12 mouse cellular contexts compared by ENCODE assay signal in the genomic region with DNA sequence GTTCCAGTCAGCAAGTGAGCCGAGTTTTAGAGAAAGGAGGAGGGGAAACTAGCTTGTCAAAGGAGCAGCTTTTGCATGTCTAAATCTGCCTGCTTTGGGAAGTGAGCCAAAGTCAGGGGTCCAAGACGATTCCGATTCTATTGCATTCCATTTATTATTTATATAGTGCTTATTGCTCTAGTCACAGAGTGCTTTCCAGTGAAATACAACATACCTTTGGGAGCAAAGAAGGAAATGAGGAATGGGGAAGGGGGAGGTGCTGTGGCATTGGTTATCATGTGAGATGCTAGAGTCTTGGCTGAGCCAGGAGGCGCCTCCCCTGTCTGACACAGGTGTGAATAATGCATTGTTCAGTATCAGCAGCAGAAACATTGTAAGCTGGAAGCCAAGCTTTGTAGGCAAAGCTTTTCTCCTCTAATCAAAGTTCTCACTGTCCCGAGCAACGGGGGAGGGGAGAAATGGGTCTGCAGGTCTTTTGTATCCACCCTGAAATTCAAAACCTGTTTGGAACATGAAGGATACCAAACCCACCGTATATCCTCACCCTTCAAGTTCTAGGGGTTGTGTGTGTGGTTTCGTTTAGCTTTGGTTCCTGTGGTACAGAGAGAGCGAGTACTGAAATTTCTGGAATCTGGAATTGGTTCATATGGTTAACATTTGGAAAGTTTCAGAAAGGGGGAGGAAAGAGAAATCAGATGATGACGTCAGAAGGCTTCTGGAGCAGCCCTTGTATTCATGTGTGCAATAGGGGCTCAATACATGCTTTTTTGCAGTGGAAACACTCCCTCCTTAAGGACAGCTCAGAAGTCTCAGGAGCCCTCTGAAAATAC. TPM values are rescaled to one million over a fixed set of nuclear protein-coding genes. Genes with fewer than 3 reads are reported as not detected.
DNase-seq lines count a peak whose midpoint lies in the region; ATAC-seq and TF ChIP-seq lines count a peak whose summit lies in the region.
"Had no signal": no experiment of that assay in that cellular context is flagged by ENCODE, and none has a peak within 500 bp of the region (broad histone marks: within the 10 kb centered on the region; RNA-seq: fewer than 3 reads in every experiment).

No protein-coding gene starts in this region.

- no peak for ATAC-seq in heart, embryonic 12.5 days (ENCODE audit: insufficient number of reproducible peaks, low FRiP score)
- peak; percentile 57 for ATAC-seq in midbrain, embryonic 13.5 days
- ATAC-seq in midbrain, embryonic 11.5 days (ENCODE audit: low FRiP score) = no peak
- peak; percentile 53 for ATAC-seq in intestine, embryonic 15.5 days
- ATAC-seq in stomach, postnatal 0 days (ENCODE audit: low FRiP score, low TSS enrichment) = no peak

- no peak for TF ChIP-seq CTCF in stomach, postnatal 0 days (IDR thresholded peaks at IDR 0.05; ENCODE audit: low read depth)

- TF ChIP-seq EP300 in stomach, postnatal 0 days (optimal IDR thresholded peaks at IDR 0.05) = no peak

- no peaks in the 10 kb centered on the region for H3K36me3 ChIP-seq in heart, embryonic 12.5 days
- H3K36me3 ChIP-seq in midbrain, embryonic 13.5 days = no peaks in the 10 kb centered on the region
- no peaks in the 10 kb centered on the region for H3K36me3 ChIP-seq in midbrain, embryonic 11.5 days (ENCODE audit: control insufficient read depth, insufficient read depth, low read length)
- no peaks in the 10 kb centered on the region for H3K36me3 ChIP-seq in intestine, embryonic 15.5 days
- H3K36me3 ChIP-seq in stomach, postnatal 0 days (ENCODE audit: control insufficient read depth, insufficient read depth, low read length) = no peaks in the 10 kb centered on the region

- no peak overlapping the region for H3K4me3 ChIP-seq in heart, embryonic 12.5 days
- no peak overlapping the region for H3K4me3 ChIP-seq in midbrain, embryonic 13.5 days (replicated peaks)
- no peak overlapping the region for H3K4me3 ChIP-seq in midbrain, embryonic 11.5 days (ENCODE audit: low read depth, low read length)
- no peak overlapping the region for H3K4me3 ChIP-seq in intestine, embryonic 15.5 days (replicated peaks)
- H3K4me3 ChIP-seq in stomach, postnatal 0 days (ENCODE audit: low read depth, low read length) = no peak overlapping the region
- H3K4me3 ChIP-seq: gastrocnemius, adult 2 months had no signal

- no peak overlapping the region for H3K9ac ChIP-seq in heart, embryonic 12.5 days
- H3K9ac ChIP-seq in midbrain, embryonic 13.5 days (replicated peaks) = no peak overlapping the region
- no peak overlapping the region for H3K9ac ChIP-seq in midbrain, embryonic 11.5 days (ENCODE audit: low read length)
- H3K9ac ChIP-seq in intestine, embryonic 15.5 days = no peak overlapping the region
- no peak overlapping the region for H3K9ac ChIP-seq in stomach, postnatal 0 days (ENCODE audit: low read length)
- H3K9ac ChIP-seq: liver, embryonic 14.5 days had no signal

- WGBS in heart, embryonic 12.5 days = 43% methylated on average over 10 of the region's 10 CpGs
- WGBS in midbrain, embryonic 13.5 days = 39% methylated on average over 10 of the region's 10 CpGs
- WGBS in midbrain, embryonic 11.5 days = 44% methylated on average over 10 of the region's 10 CpGs
- 27% methylated on average over 10 of the region's 10 CpGs for WGBS in intestine, embryonic 15.5 days
- WGBS in stomach, postnatal 0 days = 18% methylated on average over 10 of the region's 10 CpGs

- no peak for DNase-seq in heart, postnatal 14 days
- no peak for DNase-seq in midbrain, embryonic 11.5 days (ENCODE audit: low spot score, missing footprints)
- no peak for DNase-seq in stomach, postnatal 0 days (ENCODE audit: low spot score)
- DNase-seq in right cerebral cortex, adult 2 months (ENCODE audit: low spot score in 2 of 2) = no peak
- no peak for DNase-seq in c-Kit-positive CD71-positive TER-119-positive erythroid progenitor cells, embryonic 14.5 days (ENCODE audit: low spot score)
- DNase-seq: cerebellum, adult 11-12 months; gastrocnemius, adult 2 months; kidney, adult 9 months had no signal

- intact Hi-C loops in heart, postnatal 14 days (cut with DNase I) = no loop called here

- H3K4me2 ChIP-seq in heart, embryonic 12.5 days = peak overlapping the region; percentile 1; the same call in 1 of the 2 replicates
- H3K4me2 ChIP-seq in midbrain, embryonic 13.5 days (replicated peaks) = peak overlapping the region; percentile 17
- H3K4me2 ChIP-seq in midbrain, embryonic 11.5 days = no peak overlapping the region
- H3K4me2 ChIP-seq in intestine, embryonic 15.5 days (replicated peaks) = 0 out of 2 replicates have a peak overlapping the region, but pooled peaks have one; percentile 33
- peak overlapping the region; percentile 27 for H3K4me2 ChIP-seq in stomach, postnatal 0 days (replicated peaks; ENCODE audit: low read depth)

- H3K4me1 ChIP-seq in heart, embryonic 12.5 days (replicated peaks) = peaks cover 11% of the 10 kb centered on the region
- peaks cover 20% of the 10 kb centered on the region for H3K4me1 ChIP-seq in midbrain, embryonic 13.5 days (replicated peaks)
- peaks cover 4% of the 10 kb centered on the region; the same call in 1 of the 2 replicates for H3K4me1 ChIP-seq in midbrain, embryonic 11.5 days (ENCODE audit: control insufficient read depth, insufficient read depth, low read length)
- H3K4me1 ChIP-seq in intestine, embryonic 15.5 days (replicated peaks) = no peaks in the 10 kb centered on the region; the same call in 1 of the 2 replicates
- no peaks in the 10 kb centered on the region for H3K4me1 ChIP-seq in stomach, postnatal 0 days (replicated peaks; ENCODE audit: control insufficient read depth, insufficient read depth)

- no peaks in the 10 kb centered on the region for H3K9me3 ChIP-seq in heart, embryonic 12.5 days (replicated peaks)
- H3K9me3 ChIP-seq in midbrain, embryonic 13.5 days = no peaks in the 10 kb centered on the region
- no peaks in the 10 kb centered on the region for H3K9me3 ChIP-seq in midbrain, embryonic 11.5 days (ENCODE audit: control insufficient read depth, low read length)
- no peaks in the 10 kb centered on the region for H3K9me3 ChIP-seq in intestine, embryonic 15.5 days
- H3K9me3 ChIP-seq in stomach, postnatal 0 days (ENCODE audit: control insufficient read depth, low read length) = no peaks in the 10 kb centered on the region

- H3K27me3 ChIP-seq in heart, embryonic 12.5 days (replicated peaks) = no peaks in the 10 kb centered on the region
- no peaks in the 10 kb centered on the region for H3K27me3 ChIP-seq in midbrain, embryonic 13.5 days
- no peaks in the 10 kb centered on the region for H3K27me3 ChIP-seq in midbrain, embryonic 11.5 days (ENCODE audit: control insufficient read depth, insufficient read depth, low read length)
- H3K27me3 ChIP-seq in intestine, embryonic 15.5 days (replicated peaks) = no peaks in the 10 kb centered on the region
- no peaks in the 10 kb centered on the region for H3K27me3 ChIP-seq in stomach, postnatal 0 days (ENCODE audit: control insufficient read depth, insufficient read depth, low read length)

- no peak overlapping the region for H3K27ac ChIP-seq in heart, embryonic 12.5 days (ENCODE audit: poor library complexity, severe bottlenecking)
- no peak overlapping the region for H3K27ac ChIP-seq in midbrain, embryonic 13.5 days
- H3K27ac ChIP-seq in midbrain, embryonic 11.5 days (ENCODE audit: low read depth, low read length) = no peak overlapping the region
- H3K27ac ChIP-seq in intestine, embryonic 15.5 days = peak overlapping the region; percentile 36; the same call in 1 of the 2 replicates
- H3K27ac ChIP-seq in stomach, postnatal 0 days (replicated peaks) = no peak overlapping the region
- H3K27ac ChIP-seq: gastrocnemius, adult 2 months; liver, embryonic 14.5 days had no signal

RNA-seq across cellular contexts. Expression of a gene that starts 11.5 kb away (rescaled TPM):
- polyA plus RNA-seq in heart, embryonic 12.5 days (2016; fragmentation: Nextera tagmentation; extraction: Ambion mirVana) = not detected in 2 replicates
- total RNA-seq in heart, postnatal 14 days (2021) = not detected
- not detected in 2 replicates for polyA plus RNA-seq in midbrain, embryonic 13.5 days (2015; fragmentation: Nextera tagmentation; extraction: Ambion mirVana)
- 0.33 TPM in 1 of 2 replicates, not detected in the other for polyA plus RNA-seq in midbrain, embryonic 11.5 days (2014; fragmentation: Nextera tagmentation; extraction: Ambion mirVana)
- polyA plus RNA-seq in intestine, embryonic 15.5 days (2015; fragmentation: Nextera tagmentation; extraction: Ambion mirVana) = not detected in 2 replicates
- 0.12 TPM in 1 of 2 replicates, not detected in the other for polyA plus RNA-seq in stomach, postnatal 0 days (2015; fragmentation: Nextera tagmentation; extraction: Ambion mirVana)
- total RNA-seq: gastrocnemius, adult 2 months had no signal
- polyA plus RNA-seq: liver, embryonic 14.5 days had no signal

RNA-seq across cellular contexts. Expression of a gene that starts 38.6 kb away (rescaled TPM):
- 8.5 and 9.2 TPM in 2 replicates for polyA plus RNA-seq in heart, embryonic 12.5 days (2016; fragmentation: Nextera tagmentation; extraction: Ambion mirVana)
- total RNA-seq in heart, postnatal 14 days (2021) = 10 to 100 TPM; 34.9 to 35.6 TPM
- polyA plus RNA-seq in midbrain, embryonic 13.5 days (2015; fragmentation: Nextera tagmentation; extraction: Ambion mirVana) = 7.8 and 8.9 TPM in 2 replicates
- 5.3 and 6.2 TPM in 2 replicates for polyA plus RNA-seq in midbrain, embryonic 11.5 days (2014; fragmentation: Nextera tagmentation; extraction: Ambion mirVana)
- polyA plus RNA-seq in intestine, embryonic 15.5 days (2015; fragmentation: Nextera tagmentation; extraction: Ambion mirVana) = 4.4 TPM in 2 replicates
- 2.3 and 2.4 TPM in 2 replicates for polyA plus RNA-seq in stomach, postnatal 0 days (2015; fragmentation: Nextera tagmentation; extraction: Ambion mirVana)

Comparison
In these comparisons a context has a peak if more than half of its experiments do, and no peak if none do; other contexts are left out.
1. ATAC-seq: peak in midbrain, embryonic 13.5 days (single experiment) and intestine, embryonic 15.5 days (single experiment); none in heart, embryonic 12.5 days (single experiment), midbrain, embryonic 11.5 days (single experiment) and stomach, postnatal 0 days (single experiment).